Mouse (Mus musculus): ENCODE data around the gene Vax1. TPM values are rescaled to one million over a fixed set of nuclear protein-coding genes. Genes with fewer than 3 reads are reported as not detected.

Gene Vax1
- not detected for polyA plus RNA-seq (2015; fragmentation: Illumina TruSeq; extraction: RNeasy Lipid Tissue Mini Kit (QIAGEN cat#74804); ENCODE audit: insufficient read depth, low replicate concordance)

GRCm38 (mm10) chr19:59169936-59170765, at the start of gene Vax1:
Gene Vax1 (minus strand): TSS chr19:59170056.

DNA sequence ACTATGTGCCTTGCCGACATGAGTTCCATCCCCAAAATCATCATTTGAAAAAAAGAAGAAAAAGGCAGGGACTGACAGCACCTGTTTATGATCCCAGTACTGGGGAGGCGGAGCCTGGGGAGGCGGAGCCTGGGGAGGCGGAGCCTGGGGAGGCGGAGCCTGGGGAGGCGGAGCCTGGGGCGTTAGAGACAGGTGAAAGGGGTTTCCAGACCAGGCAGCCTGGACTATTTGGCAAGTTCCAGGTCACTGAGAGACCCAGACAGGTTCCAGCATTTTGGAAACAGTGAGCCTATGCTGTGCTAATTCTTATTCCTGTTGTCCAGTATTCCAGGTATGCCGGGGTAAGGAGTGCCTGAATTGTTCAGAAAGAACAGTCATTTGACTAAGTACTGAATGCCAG, 49.1 kb upstream of the Vax1 start, which contains the start of gene Kcnk18:
Kcnk18 (plus strand) TSS at position 224 of the 400 bp plus-strand sequence.

Other genes with a start within 250 kb of the Vax1 start
- 0.23 TPM for gene Eno4, start 226.6 kb downstream of the Vax1 start, polyA plus RNA-seq (2015; fragmentation: Illumina TruSeq; extraction: RNeasy Lipid Tissue Mini Kit (QIAGEN cat#74804); ENCODE audit: insufficient read depth, low replicate concordance)
- gene Hspa12a, start 226.4 kb downstream of the Vax1 start, polyA plus RNA-seq (2015; fragmentation: Illumina TruSeq; extraction: RNeasy Lipid Tissue Mini Kit (QIAGEN cat#74804); ENCODE audit: insufficient read depth, low replicate concordance): 6.8 TPM
- gene Shtn1, start 94.0 kb downstream of the Vax1 start, polyA plus RNA-seq (2015; fragmentation: Illumina TruSeq; extraction: RNeasy Lipid Tissue Mini Kit (QIAGEN cat#74804); ENCODE audit: insufficient read depth, low replicate concordance): 29.3 TPM
- not detected for gene Kcnk18, start 49.2 kb upstream of the Vax1 start, polyA plus RNA-seq (2015; fragmentation: Illumina TruSeq; extraction: RNeasy Lipid Tissue Mini Kit (QIAGEN cat#74804); ENCODE audit: insufficient read depth, low replicate concordance)
- 0.75 TPM for gene Slc18a2, start 90.8 kb upstream of the Vax1 start, polyA plus RNA-seq (2015; fragmentation: Illumina TruSeq; extraction: RNeasy Lipid Tissue Mini Kit (QIAGEN cat#74804); ENCODE audit: insufficient read depth, low replicate concordance)
- 5.3 TPM for gene Rps12-ps3, start 152.2 kb upstream of the Vax1 start, polyA plus RNA-seq (2015; fragmentation: Illumina TruSeq; extraction: RNeasy Lipid Tissue Mini Kit (QIAGEN cat#74804); ENCODE audit: insufficient read depth, low replicate concordance)
- 34.9 TPM for gene Pdzd8, start 175.7 kb upstream of the Vax1 start, polyA plus RNA-seq (2015; fragmentation: Illumina TruSeq; extraction: RNeasy Lipid Tissue Mini Kit (QIAGEN cat#74804); ENCODE audit: insufficient read depth, low replicate concordance)